Mouse (Mus musculus): Measurements from ENCODE around the gene Fkbp5. TPM values are rescaled to one million over a fixed set of nuclear protein-coding genes. Genes with fewer than 3 reads are reported as not detected.
A peak's percentile ranks its signal among the peaks of the same experiment; 100 is the strongest.
"Not testable (repeated sequence)": the region's sequence is repeated elsewhere in the genome, so short reads cannot be mapped to it uniquely, and the experiment has no call there.

The Fkbp5 gene
- total RNA-seq (2021), result 10 to 100 TPM; 51.5 to 54.4 TPM
- long read RNA-seq, experiment 1, transcript Fkbp5-201 (11 exons, 3,543 nt), result major isoform, 10 of 16 reads
- long read RNA-seq, experiment 1, partial matches to known transcripts, result 1 of 16 reads
- long read RNA-seq, experiment 1, other reads (novel, unspliced or antisense), result 5 of 16 reads
- long read RNA-seq, experiment 2, transcript Fkbp5-201 (11 exons, 3,543 nt), result major isoform, 6 of 11 reads
- long read RNA-seq, experiment 2, partial matches to known transcripts, result 1 of 11 reads
- long read RNA-seq, experiment 2, other reads (novel, unspliced or antisense), result 4 of 11 reads

GRCm38 (mm10) chr17:28517441-28517955 lies at the start of gene Fkbp5:
Gene Fkbp5, minus strand, starts transcription at chr17:28517527.
- intact Hi-C loops (cut with DNase I), result no loop called here
- TF ChIP-seq CTCF (IDR thresholded peaks at IDR 0.05), result no peak
- Histone ChIP-seq H3K27ac (peak within 1 kb of the TSS; percentile 97), H3K4me3 (peak within 1 kb of the TSS; percentile 51)
- peak; percentile 48 to 60 for DNase-seq (ENCODE audit: extremely low spot score in 1 of 2, low spot score in 2 of 2)

GRCm38 (mm10) chr17:28565181-28565580 lies 47.9 kb upstream of the Fkbp5 start:
- no peak overlapping the region for H3K27ac ChIP-seq
- no peak overlapping the region for H3K4me3 ChIP-seq
- intact Hi-C loops (cut with DNase I), result no loop called here
- no peak for DNase-seq (ENCODE audit: extremely low spot score in 1 of 2, low spot score in 2 of 2)
- no peak for TF ChIP-seq CTCF (IDR thresholded peaks at IDR 0.05)

- no peak for DNase-seq (ENCODE audit: extremely low spot score in 1 of 2, low spot score in 2 of 2)
- H3K27ac ChIP-seq, result no peak overlapping the region
- intact Hi-C loops (cut with DNase I), result no loop called here
- H3K4me3 ChIP-seq, result no peak overlapping the region
- no peak for TF ChIP-seq CTCF (IDR thresholded peaks at IDR 0.05)
Measured at GRCm38 (mm10) chr17:28561613-28562012, 44.3 kb upstream of the Fkbp5 start.

GRCm38 (mm10) chr17:28560598-28560997 lies 43.3 kb upstream of the Fkbp5 start, which contains the start of gene Clps:
Gene Clps, minus strand, starts transcription at chr17:28560766.
- DNase-seq (ENCODE audit: extremely low spot score in 1 of 2, low spot score in 2 of 2), result no peak
- H3K27ac ChIP-seq, result no peak within 1 kb of the TSS
- H3K4me3 ChIP-seq, result no peak within 1 kb of the TSS
- intact Hi-C loops (cut with DNase I), result no loop called here
- no peak for TF ChIP-seq CTCF (IDR thresholded peaks at IDR 0.05)

- no peak overlapping the region for H3K27ac ChIP-seq
- intact Hi-C loops (cut with DNase I), result no loop called here
- TF ChIP-seq CTCF (IDR thresholded peaks at IDR 0.05), result no peak
- DNase-seq (ENCODE audit: extremely low spot score in 1 of 2, low spot score in 2 of 2), result no peak
- H3K4me3 ChIP-seq, result no peak overlapping the region
Measured at GRCm38 (mm10) chr17:28557772-28558171, 40.4 kb upstream of the Fkbp5 start.

- intact Hi-C loops (cut with DNase I), result no loop called here
Measured at GRCm38 (mm10) chr17:28556635-28557396, 39.5 kb upstream of the Fkbp5 start.

GRCm38 (mm10) chr17:28554021-28554420 lies 36.7 kb upstream of the Fkbp5 start:
- intact Hi-C loops (cut with DNase I); H3K27ac ChIP-seq; H3K4me3 ChIP-seq; DNase-seq (ENCODE audit: extremely low spot score in 1 of 2, low spot score in 2 of 2): not testable (repeated sequence)

More at GRCm38 (mm10) chr17:28556635-28557396, 39.5 kb upstream of the Fkbp5 start:
- DNase-seq (ENCODE audit: extremely low spot score in 1 of 2, low spot score in 2 of 2), result no peak
- no peak for TF ChIP-seq CTCF (IDR thresholded peaks at IDR 0.05)
- no peak overlapping the region for H3K4me3 ChIP-seq
- no peak overlapping the region for H3K27ac ChIP-seq

- Histone ChIP-seq H3K4me3 (no peak overlapping the region), H3K27ac (no peak overlapping the region)
- DNase-seq (ENCODE audit: extremely low spot score in 1 of 2, low spot score in 2 of 2), result peak; percentile 71 to 76
- peak; percentile 95 for TF ChIP-seq CTCF (IDR thresholded peaks at IDR 0.05)
- intact Hi-C loops (cut with DNase I), result no loop called here
Measured at GRCm38 (mm10) chr17:28553040-28553793, 35.9 kb upstream of the Fkbp5 start.

- Histone ChIP-seq H3K4me3 (no peak within 1 kb of the TSS), H3K27ac (no peak within 1 kb of the TSS)
- DNase-seq (ENCODE audit: extremely low spot score in 1 of 2, low spot score in 2 of 2), result no peak
- intact Hi-C loops (cut with DNase I), result no loop called here
- TF ChIP-seq CTCF (IDR thresholded peaks at IDR 0.05), result no peak
Measured at GRCm38 (mm10) chr17:28549111-28549510, 31.8 kb upstream of the Fkbp5 start, which contains the start of gene Clpsl2. Gene Clpsl2, plus strand, starts transcription at chr17:28549411.

- intact Hi-C loops (cut with DNase I), result no loop called here
- no peak for TF ChIP-seq CTCF (IDR thresholded peaks at IDR 0.05)
- Histone ChIP-seq H3K4me3 (no peak overlapping the region), H3K27ac (no peak overlapping the region)
- DNase-seq (ENCODE audit: extremely low spot score in 1 of 2, low spot score in 2 of 2), result no peak
Measured at GRCm38 (mm10) chr17:28548550-28548949, 31.2 kb upstream of the Fkbp5 start.

- DNase-seq (ENCODE audit: extremely low spot score in 1 of 2, low spot score in 2 of 2), result no peak
- Histone ChIP-seq H3K4me3 (no peak overlapping the region), H3K27ac (no peak overlapping the region)
- TF ChIP-seq CTCF (IDR thresholded peaks at IDR 0.05), result peak; percentile 49
- intact Hi-C loops (cut with DNase I), result no loop called here
Measured at GRCm38 (mm10) chr17:28546925-28547324, 29.6 kb upstream of the Fkbp5 start.
